Mouse (Mus musculus) forebrain, postnatal 0 days (tissue): ENCODE measurements around the gene Mthfd2. TPM values are rescaled to one million over a fixed set of nuclear protein-coding genes. Genes with fewer than 3 reads are reported as not detected.

Experiments
- ATAC-seq: fragments of 200-750 bp; cut with Nextera tagmentation; 2 replicates; pipeline ENCODE4 v1.8.0; 2017; ENCODE audit warnings: mild to moderate bottlenecking, moderate library complexity
- DNase-seq: peaks from one replicate; pipeline ENCODE4 v3.0.0-alpha.2; 2015
- H3K27ac ChIP-seq: fragments of 300-500 bp; sonication (generic); 2 replicates; pipeline ENCODE4 v1.5.1; 2014; ENCODE audit warnings: low read depth, mild to moderate bottlenecking, antibody characterized with exemption, low read length, moderate library complexity, mixed read lengths
- H3K27me3 ChIP-seq: fragments of 300-500 bp; sonication (generic); 2 replicates; pipeline ENCODE4 v1.6.1; 2014; ENCODE audit warnings: mild to moderate bottlenecking, low read length, mixed read lengths; ENCODE audit not compliant: insufficient read depth
- H3K36me3 ChIP-seq: fragments of 300-500 bp; sonication (generic); 2 replicates; pipeline ENCODE4 v1.6.1; 2014; ENCODE audit warnings: mild to moderate bottlenecking, moderate library complexity; ENCODE audit not compliant: insufficient read depth
- H3K4me1 ChIP-seq: fragments of 300-500 bp; sonication (generic); 2 replicates; pipeline ENCODE4 v1.6.1; 2014; ENCODE audit warnings: antibody characterized with exemption; ENCODE audit not compliant: insufficient read depth
- H3K4me2 ChIP-seq: fragments of 300-500 bp; sonication (generic); 2 replicates; pipeline ENCODE4 v1.6.1; 2014; ENCODE audit warnings: low read depth, mild to moderate bottlenecking, moderate library complexity
- H3K4me3 ChIP-seq: fragments of 300-500 bp; sonication (generic); 2 replicates; pipeline ENCODE4 v1.5.1; 2014; ENCODE audit warnings: low read depth, low read length, mixed read lengths
- H3K9ac ChIP-seq: fragments of 300-500 bp; sonication (generic); 2 replicates; pipeline ENCODE4 v1.6.1; 2014; ENCODE audit warnings: mild to moderate bottlenecking
- H3K9me3 ChIP-seq: fragments of 300-500 bp; sonication (generic); 2 replicates; pipeline ENCODE4 v1.6.1; 2016; ENCODE audit warnings: low read length
- CTCF ChIP-seq: sonication (generic); IDR thresholded peaks from 2 replicates; pipeline ENCODE4 v1.5.1; 2016; ENCODE audit warnings: antibody characterized with exemption, control low read depth, low read depth
- WGBS: fragments of 180-500 bp; shearing (Covaris S2); extraction: QIAGEN DNeasy Blood & Tissue Kit; methylation state at CpG from one replicate; pipeline ENCODE4 v1.1.7; 2014; 5-methylcytosine and 5-hydroxymethylcytosine counted together
- polyA plus RNA-seq: library from polyadenylated mRNA; unstranded; fragments of >200 nt; fragmentation: Nextera tagmentation; extraction: Ambion mirVana; gene quantifications from 2 replicates; pipeline ENCODE4 v1.2.1, GENCODE M21; 2015
- total RNA-seq: library from RNA; depleted of rRNA; stranded (reverse); fragments of >200 nt; gene quantifications from 2 replicates; pipeline ENCODE4 v1.2.3, GENCODE M21; 2014

The Mthfd2 gene
- total and polyA plus RNA-seq, 2 experiments from 2014 or later = 21.5 to 31.9 TPM

GRCm38 (mm10) chr6:83327591-83328190 lies 2.0 kb upstream of the Mthfd2 start:
- 0 out of 2 replicates have a peak, but pooled peaks have one; percentile 22 for TF ChIP-seq CTCF
- no peak overlapping the region for H3K9ac ChIP-seq
- peaks cover 26% of the 10 kb centered on the region for H3K36me3 ChIP-seq
- H3K27me3 ChIP-seq = no peaks in the 10 kb centered on the region
- no peaks in the 10 kb centered on the region for H3K9me3 ChIP-seq
- 93% methylated on average over 3 of the region's 3 CpGs for WGBS
- peaks cover 8% of the 10 kb centered on the region for H3K4me1 ChIP-seq
- DNase-seq = no peak
- no peak overlapping the region for H3K4me2 ChIP-seq
- H3K27ac ChIP-seq = no peak overlapping the region
- no peak overlapping the region for H3K4me3 ChIP-seq
- no peak for ATAC-seq

GRCm38 (mm10) chr6:83326761-83327160 lies 1.1 kb upstream of the Mthfd2 start:
- H3K4me1 ChIP-seq = peaks cover 8% of the 10 kb centered on the region
- H3K27ac ChIP-seq = no peak overlapping the region
- peaks cover 17% of the 10 kb centered on the region for H3K36me3 ChIP-seq
- no peaks in the 10 kb centered on the region for H3K27me3 ChIP-seq
- H3K9ac ChIP-seq = peak overlapping the region; percentile 92
- TF ChIP-seq CTCF = no peak
- peak overlapping the region; percentile 90 for H3K4me3 ChIP-seq
- ATAC-seq = no peak
- DNase-seq = no peak
- no peaks in the 10 kb centered on the region for H3K9me3 ChIP-seq
- peak overlapping the region; percentile 70 for H3K4me2 ChIP-seq
- WGBS = 68% methylated on average over 6 of the region's 6 CpGs

DNA sequence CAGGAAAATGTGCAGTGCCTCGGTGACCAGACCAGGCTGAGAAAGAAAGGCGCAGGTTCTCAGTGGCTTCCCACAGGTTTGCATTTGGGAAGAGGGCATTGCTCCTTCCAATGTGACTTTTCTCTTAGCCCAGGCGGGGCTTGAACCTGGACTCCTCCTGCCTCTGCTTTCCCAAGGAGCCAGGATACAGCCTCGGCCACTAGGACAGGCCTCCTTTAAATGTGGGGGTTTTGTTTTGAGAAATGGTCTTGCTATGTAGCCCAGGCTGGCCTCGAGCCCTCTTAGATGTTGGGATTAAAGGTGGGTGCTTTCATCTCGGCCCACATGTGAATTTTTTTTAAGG lies 657 bp upstream of the Mthfd2 start:
- ATAC-seq (no peak), DNase-seq (no peak)
- TF ChIP-seq CTCF = 0 out of 2 replicates have a peak, but pooled peaks have one; percentile 7
- peaks cover 13% of the 10 kb centered on the region for H3K36me3 ChIP-seq
- H3K9ac ChIP-seq = peak overlapping the region; percentile 92
- no peaks in the 10 kb centered on the region for H3K27me3 ChIP-seq
- peaks cover 8% of the 10 kb centered on the region for H3K4me1 ChIP-seq
- H3K4me2 ChIP-seq = peak overlapping the region; percentile 70
- H3K27ac ChIP-seq = peak overlapping the region; percentile 89
- no peaks in the 10 kb centered on the region for H3K9me3 ChIP-seq
- H3K4me3 ChIP-seq = peak overlapping the region; percentile 90
- WGBS = 4% methylated on average over 6 of the region's 6 CpGs

GRCm38 (mm10) chr6:83323652-83324419 lies 1.9 kb downstream of the Mthfd2 start:
- WGBS = 75% methylated on average over 8 of the region's 8 CpGs
- ATAC-seq (no peak), DNase-seq (no peak)
- no peak for TF ChIP-seq CTCF
- Histone ChIP-seq H3K4me3 (no peak overlapping the region), H3K27me3 (no peaks in the 10 kb centered on the region), H3K27ac (no peak overlapping the region), H3K36me3 (no peaks in the 10 kb centered on the region; the same call in 1 of the 2 replicates), H3K4me1 (peaks cover 8% of the 10 kb centered on the region), H3K9me3 (no peaks in the 10 kb centered on the region), H3K9ac (no peak overlapping the region), H3K4me2 (no peak overlapping the region)

- no peak overlapping the region for H3K9ac ChIP-seq
- H3K9me3 ChIP-seq = no peaks in the 10 kb centered on the region
- no peaks in the 10 kb centered on the region for H3K36me3 ChIP-seq
- H3K4me3 ChIP-seq = no peak overlapping the region
- no peak overlapping the region for H3K27ac ChIP-seq
- no peaks in the 10 kb centered on the region for H3K27me3 ChIP-seq
- ATAC-seq (no peak), DNase-seq (no peak)
- peaks cover 8% of the 10 kb centered on the region for H3K4me1 ChIP-seq
- no peak for TF ChIP-seq CTCF
- H3K4me2 ChIP-seq = no peak overlapping the region
- 59% methylated on average over 2 of the region's 2 CpGs for WGBS
Measured at GRCm38 (mm10) chr6:83322794-83323193, 2.9 kb downstream of the Mthfd2 start.

- DNase-seq = no peak
- TF ChIP-seq CTCF = no peak
- Histone ChIP-seq H3K9ac (no peak overlapping the region), H3K36me3 (no peaks in the 10 kb centered on the region), H3K4me3 (no peak overlapping the region), H3K4me2 (no peak overlapping the region), H3K27ac (no peak overlapping the region), H3K9me3 (no peaks in the 10 kb centered on the region), H3K27me3 (no peaks in the 10 kb centered on the region), H3K4me1 (peaks cover 3% of the 10 kb centered on the region)
- no peak for ATAC-seq
- 76% methylated on average over 1 of the region's 1 CpGs for WGBS
Measured at GRCm38 (mm10) chr6:83321927-83322326, 3.8 kb downstream of the Mthfd2 start.

DNA sequence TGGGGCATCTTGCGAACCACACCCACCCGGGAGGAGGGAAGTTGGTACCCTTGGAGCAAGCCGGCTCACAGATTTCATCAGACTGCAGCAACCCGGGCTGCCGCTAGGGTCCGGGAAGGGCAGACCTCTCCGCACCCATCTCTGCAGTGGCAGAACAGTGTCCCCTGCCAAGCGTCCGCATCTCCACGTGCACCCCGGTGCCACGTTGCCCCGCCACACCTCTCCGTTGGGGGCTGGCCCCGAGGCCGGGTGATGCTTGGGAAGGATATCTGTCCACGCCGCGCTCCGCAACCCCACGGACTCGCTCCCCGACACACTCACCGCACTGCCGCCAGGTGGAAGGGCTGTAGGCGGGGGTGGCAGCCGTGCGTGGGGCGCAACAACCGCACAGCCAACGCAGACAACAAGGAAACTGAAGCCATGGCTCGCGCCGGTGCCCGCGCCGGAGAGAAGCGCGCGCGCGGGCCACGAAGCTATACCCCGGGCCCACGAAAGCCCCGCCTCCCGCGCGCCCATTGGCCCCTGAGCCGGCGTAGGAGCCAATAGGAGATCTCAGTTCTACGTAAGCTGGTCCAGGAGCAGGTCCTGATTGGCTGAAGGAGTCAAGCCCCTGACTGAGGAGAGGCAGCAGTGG lies 8.5 kb downstream of the Mthfd2 start:
- peak overlapping the region; percentile 24 for H3K27ac ChIP-seq
- H3K9ac ChIP-seq = peak overlapping the region; percentile 70
- under 1% methylated on average over 52 of the region's 52 CpGs for whole genome bisulfite sequencing
- no peaks in the 10 kb centered on the region for H3K27me3 ChIP-seq
- H3K4me2 ChIP-seq = peak overlapping the region; percentile 58
- H3K36me3 ChIP-seq = 0 out of 2 replicates have a peak, but pooled peaks cover under 1% of the 10 kb centered on the region
- H3K4me3 ChIP-seq = peak overlapping the region; percentile 58
- peak; percentile 79 for TF ChIP-seq CTCF
- DNase-seq = peak; percentile 95
- no peaks in the 10 kb centered on the region for H3K9me3 ChIP-seq
- H3K4me1 ChIP-seq = 0 out of 2 replicates have a peak, but pooled peaks cover 4% of the 10 kb centered on the region
- peak; percentile 100 for ATAC-seq
